Mouse (Mus musculus) heart, postnatal 0 days (tissue): ENCODE measurements at regions not wholly inside any gene's neighbourhood (a gene's known extent, or its start where the extent isn't known, plus 50 kb on each side); places are given as distances from the start of the nearest gene placed in this dataset.

Experiments used
- ATAC-seq: fragments of 200-750 bp; cut with Nextera tagmentation; 2 replicates; pipeline ENCODE4 v1.8.0; 2017; ENCODE audit warnings: low read depth, moderate number of reproducible peaks, moderate library complexity; ENCODE audit not compliant: insufficient read depth
- DNase-seq: peaks from one replicate; pipeline ENCODE4 v3.0.0-alpha.2; 2016; ENCODE audit warnings: low spot score
- H3K27ac ChIP-seq: fragments of 300-500 bp; sonication (generic); 2 replicates; pipeline ENCODE4 v1.5.1; 2014; ENCODE audit warnings: low read depth, mild to moderate bottlenecking
- H3K27me3 ChIP-seq: fragments of 300-500 bp; sonication (generic); 2 replicates; pipeline ENCODE4 v1.6.1; 2014; ENCODE audit warnings: low read length, mixed read lengths; ENCODE audit not compliant: control insufficient read depth, insufficient read depth
- H3K36me3 ChIP-seq: fragments of 300-500 bp; sonication (generic); replicated peaks from 2 replicates; pipeline ENCODE4 v1.6.1; 2014; ENCODE audit warnings: low read length, mixed read lengths; ENCODE audit not compliant: control insufficient read depth, insufficient read depth
- H3K4me1 ChIP-seq: fragments of 300-500 bp; sonication (generic); 2 replicates; pipeline ENCODE4 v1.6.1; 2014; ENCODE audit warnings: antibody characterized with exemption; ENCODE audit not compliant: control insufficient read depth, insufficient read depth
- H3K4me2 ChIP-seq: fragments of 300-500 bp; sonication (generic); 2 replicates; pipeline ENCODE4 v1.6.1; 2014; ENCODE audit warnings: low read depth, mild to moderate bottlenecking, low read length, moderate library complexity
- H3K4me3 ChIP-seq: fragments of 300-500 bp; sonication (generic); 2 replicates; pipeline ENCODE4 v1.5.1; 2014; ENCODE audit warnings: low read depth, low read length
- H3K9ac ChIP-seq: fragments of 300-500 bp; sonication (generic); replicated peaks from 2 replicates; pipeline ENCODE4 v1.6.1; 2014; ENCODE audit warnings: low read depth, low read length, mixed read lengths
- H3K9me3 ChIP-seq: fragments of 300-500 bp; sonication (generic); replicated peaks from 2 replicates; pipeline ENCODE4 v1.6.1; 2016; ENCODE audit warnings: low read length; ENCODE audit not compliant: control insufficient read depth
- CTCF ChIP-seq: IDR thresholded peaks from 2 replicates; pipeline ENCODE4 v1.5.1; 2016; ENCODE audit warnings: antibody characterized with exemption, control low read depth, low read depth
- EP300 ChIP-seq: IDR thresholded peaks from 2 replicates; pipeline ENCODE4 v1.6.1; 2016; ENCODE audit warnings: antibody characterized with exemption, low read depth
- WGBS: fragments of 180-500 bp; shearing (Covaris S2); extraction: QIAGEN DNeasy Blood & Tissue Kit; methylation state at CpG from one replicate; pipeline ENCODE4 v1.1.7; 2014; 5-methylcytosine and 5-hydroxymethylcytosine counted together

DNA sequence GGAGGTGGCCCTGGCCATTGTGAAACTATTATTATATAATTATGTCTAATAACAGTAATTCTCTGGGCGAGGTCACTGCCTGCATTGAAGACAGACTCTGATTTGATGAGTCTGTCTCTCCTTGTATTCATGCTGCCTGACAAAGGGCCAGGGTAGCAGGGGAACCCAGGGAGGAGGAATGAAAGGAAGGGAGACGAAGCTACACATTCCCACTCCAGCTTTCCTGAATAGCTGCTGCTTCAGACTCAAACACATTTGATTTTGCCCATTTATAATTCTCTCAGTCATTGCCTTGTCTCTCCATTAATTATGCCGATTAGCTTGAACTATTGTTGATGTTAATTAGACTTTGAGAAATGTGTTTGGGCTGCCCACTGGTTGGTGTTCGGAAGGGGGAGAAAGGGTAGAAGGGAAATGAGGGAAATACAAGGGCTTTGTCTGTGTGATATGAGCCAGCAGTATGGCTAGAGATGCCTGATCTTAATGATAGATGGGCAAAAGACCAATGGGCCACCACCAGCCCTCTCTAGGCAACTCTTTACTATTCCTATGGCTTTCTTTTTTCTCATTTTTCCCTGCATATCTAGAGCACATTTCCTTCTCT, 881.8 kb downstream of the Gm9195 start:
- no peaks in the 10 kb centered on the region for H3K36me3 ChIP-seq
- DNase-seq = no peak
- no peak overlapping the region for H3K4me3 ChIP-seq
- H3K27ac ChIP-seq = no peak overlapping the region
- H3K27me3 ChIP-seq = no peaks in the 10 kb centered on the region
- H3K9me3 ChIP-seq = no peaks in the 10 kb centered on the region
- TF ChIP-seq CTCF (no peak), EP300 (no peak)
- H3K4me1 ChIP-seq = no peaks in the 10 kb centered on the region
- 76% methylated on average over 4 of the region's 4 CpGs for WGBS
- H3K9ac ChIP-seq = no peak overlapping the region
- H3K4me2 ChIP-seq = no peak overlapping the region
- no peak for ATAC-seq

DNA sequence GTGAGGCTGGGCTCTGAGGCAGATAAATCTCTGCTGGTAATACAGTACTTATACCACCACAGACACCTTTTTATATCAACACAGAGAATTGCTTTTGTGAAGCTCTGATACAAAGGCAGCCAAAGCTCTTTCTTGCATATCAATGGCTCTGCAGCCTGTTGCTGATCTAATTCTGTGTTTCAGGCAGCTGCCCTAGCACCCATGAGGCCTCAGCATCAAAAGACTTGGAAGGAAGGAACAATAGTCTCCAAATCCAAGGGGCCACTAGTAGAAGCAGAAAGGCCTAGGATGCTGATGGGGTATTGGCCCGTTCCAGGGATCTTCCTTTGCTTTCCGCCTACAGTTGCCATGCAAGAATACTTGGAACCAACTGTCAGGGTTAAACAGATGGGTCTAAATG, 887.9 kb downstream of the Gm9195 start:
- Histone ChIP-seq H3K4me2 (no peak overlapping the region), H3K27me3 (no peaks in the 10 kb centered on the region), H3K4me3 (no peak overlapping the region), H3K9ac (no peak overlapping the region), H3K9me3 (no peaks in the 10 kb centered on the region), H3K27ac (no peak overlapping the region), H3K36me3 (no peaks in the 10 kb centered on the region), H3K4me1 (no peaks in the 10 kb centered on the region)
- 83% methylated on average over 2 of the region's 2 CpGs for WGBS
- ATAC-seq (no peak), DNase-seq (no peak)
- TF ChIP-seq CTCF (no peak), EP300 (no peak)

DNA sequence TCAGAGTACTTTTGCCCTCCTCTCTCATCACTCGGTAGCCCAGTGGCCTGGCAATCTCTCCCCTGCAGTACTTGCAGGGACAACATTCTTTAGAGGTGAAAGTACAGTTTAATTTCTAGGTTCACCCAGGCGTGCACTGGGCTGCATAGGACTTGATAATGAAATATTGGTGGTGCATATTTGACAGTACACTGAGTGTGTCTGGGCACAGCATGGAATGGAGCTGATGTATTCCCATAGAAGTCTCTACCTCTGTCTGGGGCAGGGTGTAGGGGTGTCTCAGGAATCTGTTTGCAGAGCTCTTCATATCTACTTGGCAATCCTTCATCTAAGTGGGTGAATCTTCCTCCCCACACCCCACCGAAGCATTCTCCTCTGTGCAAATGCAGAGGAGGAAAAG, 893.8 kb downstream of the Gm9195 start:
- ATAC-seq (no peak), DNase-seq (no peak)
- 53% methylated on average over 3 of the region's 3 CpGs for WGBS
- H3K9ac ChIP-seq = no peak overlapping the region
- H3K4me2 ChIP-seq = no peak overlapping the region
- H3K9me3 ChIP-seq = no peaks in the 10 kb centered on the region
- H3K36me3 ChIP-seq = no peaks in the 10 kb centered on the region
- H3K27ac ChIP-seq = no peak overlapping the region
- H3K4me3 ChIP-seq = no peak overlapping the region
- no peaks in the 10 kb centered on the region for H3K4me1 ChIP-seq
- TF ChIP-seq EP300 (no peak), CTCF (no peak)
- H3K27me3 ChIP-seq = no peaks in the 10 kb centered on the region

DNA sequence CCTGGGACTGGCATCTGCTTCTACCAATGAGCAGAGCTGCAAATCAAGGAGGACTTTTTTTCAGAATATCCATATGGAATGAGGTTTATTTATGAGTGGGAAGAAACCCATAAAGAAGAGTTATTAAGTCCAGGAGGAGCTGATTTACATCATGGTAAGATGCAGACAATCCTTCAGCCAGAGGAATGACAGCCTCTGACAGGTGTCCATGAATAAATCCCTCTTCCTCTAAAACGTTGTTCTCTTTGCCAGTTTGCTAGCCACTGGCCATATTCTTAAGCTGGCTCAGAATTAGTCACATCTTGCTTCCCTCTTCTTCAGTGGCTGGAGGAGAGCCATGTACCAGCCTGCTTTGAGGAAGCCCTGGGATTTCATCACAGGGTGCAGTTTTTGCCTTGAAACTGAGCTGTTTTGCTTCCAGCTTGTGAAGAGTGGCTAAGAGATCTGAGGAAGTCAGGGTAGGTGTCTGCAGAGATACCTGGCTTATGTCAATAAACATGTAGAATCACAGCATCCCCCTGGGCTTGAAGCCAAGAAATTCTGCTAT, 902.9 kb downstream of the Gm9195 start:
- H3K4me1 ChIP-seq = no peaks in the 10 kb centered on the region
- H3K4me2 ChIP-seq = no peak overlapping the region
- H3K27ac ChIP-seq = no peak overlapping the region
- ATAC-seq (no peak), DNase-seq (no peak)
- H3K4me3 ChIP-seq = no peak overlapping the region
- H3K9ac ChIP-seq = no peak overlapping the region
- H3K9me3 ChIP-seq = no peaks in the 10 kb centered on the region
- H3K27me3 ChIP-seq = no peaks in the 10 kb centered on the region
- 50% methylated on average over 1 of the region's 1 CpGs for WGBS
- TF ChIP-seq EP300 = no peak
- TF ChIP-seq CTCF = no peak
- H3K36me3 ChIP-seq = no peaks in the 10 kb centered on the region

DNA sequence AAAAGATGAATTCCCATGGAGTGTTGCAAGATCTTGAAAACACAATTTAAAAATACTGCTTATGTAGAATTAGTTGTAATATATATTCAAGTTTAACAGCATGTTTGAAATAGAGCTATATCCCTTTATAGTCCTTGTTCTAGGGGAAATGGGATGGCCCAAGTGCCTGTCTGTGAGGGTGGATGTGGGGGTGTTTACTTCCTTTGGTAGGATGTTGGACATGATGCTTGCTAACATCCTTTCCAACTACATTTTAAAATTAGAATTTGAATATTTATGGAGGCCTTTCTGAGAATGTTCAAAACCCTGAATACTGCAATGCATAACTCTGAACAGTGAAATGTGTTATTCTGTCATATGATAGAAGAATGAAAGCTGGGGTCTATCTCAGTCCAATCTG, 903.6 kb downstream of the Gm9195 start:
- H3K36me3 ChIP-seq = no peaks in the 10 kb centered on the region
- no peaks in the 10 kb centered on the region for H3K9me3 ChIP-seq
- no peak overlapping the region for H3K4me3 ChIP-seq
- no peak overlapping the region for H3K27ac ChIP-seq
- H3K27me3 ChIP-seq = no peaks in the 10 kb centered on the region
- DNase-seq = no peak
- no peak overlapping the region for H3K4me2 ChIP-seq
- H3K9ac ChIP-seq = no peak overlapping the region
- H3K4me1 ChIP-seq = no peaks in the 10 kb centered on the region
- no peak for ATAC-seq
- TF ChIP-seq EP300 = no peak
- no peak for TF ChIP-seq CTCF

DNA sequence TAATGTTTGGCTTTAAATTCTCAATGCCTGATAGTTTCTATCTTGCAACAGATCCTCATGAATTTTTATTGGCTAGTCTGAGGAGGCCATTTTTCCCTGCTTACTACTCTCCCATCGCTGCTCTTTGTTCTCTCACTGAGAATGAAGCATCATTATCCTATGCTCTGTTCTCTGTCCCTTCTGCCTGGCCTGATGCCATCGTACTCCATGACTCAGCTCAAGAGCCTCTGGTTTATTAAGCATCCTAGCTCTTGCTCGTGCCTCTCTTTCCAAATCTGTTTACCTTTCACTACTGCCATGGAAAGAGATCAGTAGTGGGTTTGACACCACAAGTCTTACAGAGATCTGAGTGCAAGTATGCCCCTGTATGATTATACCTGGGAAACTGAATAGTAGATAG, 926.8 kb downstream of the Gm9195 start:
- Histone ChIP-seq H3K27ac (no peak overlapping the region), H3K4me3 (no peak overlapping the region), H3K27me3 (no peaks in the 10 kb centered on the region), H3K9me3 (no peaks in the 10 kb centered on the region), H3K4me2 (no peak overlapping the region), H3K36me3 (no peaks in the 10 kb centered on the region), H3K4me1 (no peaks in the 10 kb centered on the region), H3K9ac (no peak overlapping the region)
- ATAC-seq (no peak), DNase-seq (no peak)
- no peak for TF ChIP-seq EP300
- TF ChIP-seq CTCF = no peak
- 70% methylated on average over 3 of the region's 3 CpGs for WGBS
